Mouse (Mus musculus): ENCODE results near the gene Trim2.

- TF ChIP-seq POLR2A (IDR thresholded peaks at IDR 0.05; ENCODE audit: borderline replicate concordance, control insufficient read depth, low read depth, low read length) (no peak), CTCF (IDR thresholded peaks at IDR 0.05; ENCODE audit: control insufficient read depth, insufficient read depth, low read length) (no peak)
Observed at GRCm38 (mm10) chr3:84313801-84314541, 7.3 kb upstream of the Trim2 start.

All from bone marrow, adult 2 months (tissue).